Mouse (Mus musculus) heart, postnatal 0 days (tissue): ENCODE results near the gene Scp2d1. TPM values are rescaled to one million over a fixed set of nuclear protein-coding genes. Genes with fewer than 3 reads are reported as not detected.
"Not testable (repeated sequence)": the region's sequence is repeated elsewhere in the genome, so short reads cannot be mapped to it uniquely, and the experiment has no call there.

ENCODE experiments used
- ATAC-seq: fragments of 200-750 bp; cut with Nextera tagmentation; 2 replicates; pipeline ENCODE4 v1.8.0; 2017; ENCODE audit warnings: low read depth, moderate number of reproducible peaks, moderate library complexity; ENCODE audit not compliant: insufficient read depth
- DNase-seq: peaks from one replicate; pipeline ENCODE4 v3.0.0-alpha.2; 2016; ENCODE audit warnings: low spot score
- H3K27ac ChIP-seq: fragments of 300-500 bp; sonication (generic); 2 replicates; pipeline ENCODE4 v1.5.1; 2014; ENCODE audit warnings: low read depth, mild to moderate bottlenecking
- H3K27me3 ChIP-seq: fragments of 300-500 bp; sonication (generic); 2 replicates; pipeline ENCODE4 v1.6.1; 2014; ENCODE audit warnings: low read length, mixed read lengths; ENCODE audit not compliant: control insufficient read depth, insufficient read depth
- H3K36me3 ChIP-seq: fragments of 300-500 bp; sonication (generic); replicated peaks from 2 replicates; pipeline ENCODE4 v1.6.1; 2014; ENCODE audit warnings: low read length, mixed read lengths; ENCODE audit not compliant: control insufficient read depth, insufficient read depth
- H3K4me1 ChIP-seq: fragments of 300-500 bp; sonication (generic); 2 replicates; pipeline ENCODE4 v1.6.1; 2014; ENCODE audit warnings: antibody characterized with exemption; ENCODE audit not compliant: control insufficient read depth, insufficient read depth
- H3K4me2 ChIP-seq: fragments of 300-500 bp; sonication (generic); 2 replicates; pipeline ENCODE4 v1.6.1; 2014; ENCODE audit warnings: low read depth, mild to moderate bottlenecking, low read length, moderate library complexity
- H3K4me3 ChIP-seq: fragments of 300-500 bp; sonication (generic); 2 replicates; pipeline ENCODE4 v1.5.1; 2014; ENCODE audit warnings: low read depth, low read length
- H3K9ac ChIP-seq: fragments of 300-500 bp; sonication (generic); replicated peaks from 2 replicates; pipeline ENCODE4 v1.6.1; 2014; ENCODE audit warnings: low read depth, low read length, mixed read lengths
- H3K9me3 ChIP-seq: fragments of 300-500 bp; sonication (generic); replicated peaks from 2 replicates; pipeline ENCODE4 v1.6.1; 2016; ENCODE audit warnings: low read length; ENCODE audit not compliant: control insufficient read depth
- CTCF ChIP-seq: IDR thresholded peaks from 2 replicates; pipeline ENCODE4 v1.5.1; 2016; ENCODE audit warnings: antibody characterized with exemption, control low read depth, low read depth
- EP300 ChIP-seq: IDR thresholded peaks from 2 replicates; pipeline ENCODE4 v1.6.1; 2016; ENCODE audit warnings: antibody characterized with exemption, low read depth
- WGBS: fragments of 180-500 bp; shearing (Covaris S2); extraction: QIAGEN DNeasy Blood & Tissue Kit; methylation state at CpG from one replicate; pipeline ENCODE4 v1.1.7; 2014; 5-methylcytosine and 5-hydroxymethylcytosine counted together
- polyA plus RNA-seq: library from polyadenylated mRNA; unstranded; fragments of >200 nt; fragmentation: Nextera tagmentation; extraction: Ambion mirVana; gene quantifications from 2 replicates; pipeline ENCODE4 v1.2.1, GENCODE M21; 2015
- total RNA-seq: library from RNA; depleted of rRNA; stranded (reverse); fragments of >200 nt; gene quantifications from 2 replicates; pipeline ENCODE4 v1.2.3, GENCODE M21; 2014; ENCODE audit warnings: low replicate concordance; rRNA removed

Gene Scp2d1
- not detected in 2 replicates for total RNA-seq
- not detected in 2 replicates for polyA plus RNA-seq

DNA sequence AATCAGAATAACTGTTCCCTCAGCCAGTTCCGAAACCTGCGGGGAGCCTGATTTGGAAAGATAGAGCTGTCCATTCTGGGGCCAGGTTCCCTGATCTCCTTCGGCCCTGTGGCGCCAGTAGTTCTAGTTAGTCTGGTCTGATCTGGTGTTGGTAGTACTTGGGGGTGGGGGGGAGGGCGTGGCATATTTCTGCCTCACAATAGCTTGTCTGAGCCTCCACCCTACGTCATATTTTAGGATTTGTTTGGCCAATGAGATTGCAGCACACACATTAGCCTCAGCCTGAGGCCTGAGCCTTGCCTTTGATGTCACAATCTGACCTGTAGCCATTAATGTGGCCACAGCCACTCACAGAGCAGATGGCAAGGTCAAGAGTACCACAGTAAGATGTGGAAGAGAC lies at the start of gene Scp2d1:
TSS of gene Scp2d1 (plus strand) at position 301 of the 400 bp plus-strand sequence.
- not testable (repeated sequence) for H3K27ac ChIP-seq, H3K4me1 ChIP-seq, H3K4me2 ChIP-seq, H3K9me3 ChIP-seq, H3K27me3 ChIP-seq, DNase-seq, H3K9ac ChIP-seq, H3K4me3 ChIP-seq, H3K36me3 ChIP-seq, ATAC-seq
- 78% methylated on average over 6 of the region's 6 CpGs for WGBS

DNA sequence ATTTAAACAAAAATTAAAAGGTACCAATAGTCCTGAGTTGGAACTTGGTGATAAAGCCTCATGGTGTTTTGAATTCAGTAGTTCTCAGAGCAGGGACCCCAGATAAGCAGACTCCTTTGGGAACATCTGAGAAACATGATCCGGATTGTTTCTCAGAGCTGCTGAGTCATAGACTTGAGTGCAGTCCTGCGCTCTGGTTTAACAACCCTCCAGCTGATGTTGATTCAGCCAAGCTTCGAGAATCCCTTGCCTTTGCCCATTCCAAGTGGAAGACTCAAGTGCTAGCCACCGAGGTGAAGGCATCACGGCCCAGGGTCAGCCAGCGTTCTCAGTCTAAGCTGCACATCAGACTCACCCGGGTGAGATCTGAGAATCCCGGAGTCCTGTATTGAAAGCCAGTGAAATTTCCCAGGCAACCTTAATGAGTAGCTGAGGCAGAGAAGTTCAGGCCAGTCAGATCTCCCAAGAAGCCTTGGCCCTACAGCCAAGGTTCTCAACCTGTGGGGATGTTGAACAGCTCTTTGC lies 48.8 kb upstream of the Scp2d1 start:
- Histone ChIP-seq H3K4me1 (no peaks in the 10 kb centered on the region), H3K9ac (no peak overlapping the region), H3K4me3 (no peak overlapping the region), H3K27ac (no peak overlapping the region), H3K36me3 (no peaks in the 10 kb centered on the region), H3K4me2 (no peak overlapping the region), H3K9me3 (no peaks in the 10 kb centered on the region), H3K27me3 (no peaks in the 10 kb centered on the region)
- ATAC-seq, result no peak; the same call in 1 of the 2 replicates
- 51% methylated on average over 8 of the region's 8 CpGs for WGBS
- DNase-seq, result peak; percentile 13
- TF ChIP-seq CTCF, result no peak
- TF ChIP-seq EP300, result no peak

DNA sequence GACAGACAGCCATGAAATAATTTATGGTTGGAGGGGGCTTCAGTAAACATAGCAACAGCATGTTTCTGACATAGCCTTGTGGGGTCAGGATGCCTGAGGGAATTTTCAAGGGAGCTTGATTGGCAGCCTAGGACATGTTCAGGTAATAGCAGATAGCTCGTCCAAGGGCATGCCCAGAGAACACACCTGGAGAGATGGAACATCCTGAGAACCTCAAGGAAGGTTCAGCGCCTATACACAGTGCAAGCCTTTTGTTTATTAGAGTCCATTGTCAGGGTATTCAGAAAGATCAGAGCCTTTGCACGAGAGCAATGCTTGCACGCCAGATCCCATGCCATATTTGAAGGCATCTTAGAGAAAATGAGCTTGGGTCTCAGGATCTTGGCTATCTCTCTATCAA lies 47.8 kb upstream of the Scp2d1 start:
- no peaks in the 10 kb centered on the region for H3K9me3 ChIP-seq
- no peaks in the 10 kb centered on the region for H3K4me1 ChIP-seq
- no peaks in the 10 kb centered on the region for H3K27me3 ChIP-seq
- H3K9ac ChIP-seq, result no peak overlapping the region
- no peak for DNase-seq
- no peaks in the 10 kb centered on the region for H3K36me3 ChIP-seq
- 91% methylated on average over 4 of the region's 4 CpGs for WGBS
- no peak for ATAC-seq
- H3K4me3 ChIP-seq, result no peak overlapping the region
- H3K4me2 ChIP-seq, result no peak overlapping the region
- no peak for TF ChIP-seq EP300
- no peak for TF ChIP-seq CTCF
- no peak overlapping the region for H3K27ac ChIP-seq

DNA sequence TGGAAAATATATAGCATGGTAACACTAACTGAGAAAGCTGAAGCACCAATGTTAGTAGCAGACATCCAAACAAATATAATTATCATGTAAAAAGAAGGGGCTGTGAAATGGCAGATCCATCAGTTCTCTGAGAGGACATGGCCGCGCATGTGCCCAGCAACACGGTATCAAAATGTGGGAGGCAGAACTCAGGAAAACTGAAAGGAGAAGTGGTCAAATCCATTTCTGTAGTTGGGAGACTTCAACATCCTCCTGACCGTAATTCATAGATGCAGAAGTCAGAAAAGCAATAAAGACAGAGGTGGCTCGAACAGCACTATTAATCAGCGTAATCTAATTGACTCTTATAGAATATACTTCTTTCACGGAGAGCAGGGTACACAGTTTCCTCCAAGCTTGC lies 44.2 kb upstream of the Scp2d1 start:
- WGBS, result 89% methylated on average over 7 of the region's 7 CpGs
- Histone ChIP-seq H3K4me2 (no peak overlapping the region), H3K27me3 (no peaks in the 10 kb centered on the region), H3K4me3 (no peak overlapping the region), H3K4me1 (no peaks in the 10 kb centered on the region), H3K36me3 (no peaks in the 10 kb centered on the region), H3K9ac (no peak overlapping the region), H3K9me3 (no peaks in the 10 kb centered on the region), H3K27ac (no peak overlapping the region)
- ATAC-seq, result no peak
- DNase-seq, result no peak
- TF ChIP-seq CTCF, result no peak
- TF ChIP-seq EP300, result no peak

DNA sequence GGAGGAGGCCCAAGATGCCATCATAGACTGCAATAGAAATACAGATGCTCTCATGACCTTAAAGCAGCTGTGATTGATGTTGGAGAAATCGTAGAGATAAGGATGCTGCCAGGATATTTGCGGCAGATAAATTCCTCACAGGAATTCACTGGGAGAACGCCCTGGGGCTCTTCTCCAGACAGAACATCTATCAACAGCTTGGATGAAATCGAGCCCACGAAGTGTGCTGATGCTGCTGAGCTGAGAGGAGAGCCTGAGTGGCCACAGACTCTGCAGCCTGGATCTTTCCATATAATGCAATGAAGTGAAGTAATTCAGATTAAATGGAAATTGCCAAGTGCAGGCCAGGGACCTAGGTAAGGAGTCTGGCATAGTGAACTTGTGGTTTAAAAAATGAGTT lies 42.7 kb upstream of the Scp2d1 start:
- ATAC-seq, result no peak
- no peak for DNase-seq

DNA sequence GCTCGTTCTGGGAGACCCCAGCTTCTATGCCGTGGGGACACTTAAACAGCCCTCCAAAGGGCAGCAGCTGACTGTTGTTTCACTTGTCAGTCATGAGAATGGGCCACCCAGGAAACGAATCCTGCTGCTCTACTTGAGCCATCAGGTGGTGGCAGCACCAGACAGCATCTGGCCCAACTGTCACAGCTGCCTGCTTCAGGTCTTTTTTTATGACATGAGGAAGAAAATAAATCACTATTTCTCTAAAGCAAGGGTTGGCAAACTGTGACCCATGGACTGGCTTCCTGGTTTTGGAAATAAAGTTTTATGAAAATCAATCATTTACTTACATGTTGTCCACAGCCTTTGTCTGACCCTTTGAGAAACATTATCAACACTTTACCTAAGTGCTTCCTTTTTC lies 41.6 kb upstream of the Scp2d1 start:
- Histone ChIP-seq H3K4me3 (no peak overlapping the region), H3K27me3 (no peaks in the 10 kb centered on the region), H3K9me3 (no peaks in the 10 kb centered on the region), H3K36me3 (no peaks in the 10 kb centered on the region), H3K4me2 (no peak overlapping the region), H3K27ac (no peak overlapping the region), H3K4me1 (no peaks in the 10 kb centered on the region), H3K9ac (no peak overlapping the region)
- 64% methylated on average over 3 of the region's 3 CpGs for WGBS
- TF ChIP-seq EP300, result no peak
- no peak for TF ChIP-seq CTCF
- ATAC-seq, result no peak
- DNase-seq, result no peak

More for the DNA sequence above, 42.7 kb upstream of the Scp2d1 start:
- Histone ChIP-seq H3K4me1 (no peaks in the 10 kb centered on the region), H3K4me2 (no peak overlapping the region), H3K36me3 (no peaks in the 10 kb centered on the region), H3K27me3 (no peaks in the 10 kb centered on the region), H3K9me3 (no peaks in the 10 kb centered on the region), H3K27ac (no peak overlapping the region), H3K4me3 (no peak overlapping the region), H3K9ac (no peak overlapping the region)
- WGBS, result 22% methylated on average over 5 of the region's 5 CpGs
- TF ChIP-seq CTCF, result no peak
- no peak for TF ChIP-seq EP300
